Mouse (Mus musculus): ENCODE measurements around the gene Daam1.

The Daam1 gene

DNA sequence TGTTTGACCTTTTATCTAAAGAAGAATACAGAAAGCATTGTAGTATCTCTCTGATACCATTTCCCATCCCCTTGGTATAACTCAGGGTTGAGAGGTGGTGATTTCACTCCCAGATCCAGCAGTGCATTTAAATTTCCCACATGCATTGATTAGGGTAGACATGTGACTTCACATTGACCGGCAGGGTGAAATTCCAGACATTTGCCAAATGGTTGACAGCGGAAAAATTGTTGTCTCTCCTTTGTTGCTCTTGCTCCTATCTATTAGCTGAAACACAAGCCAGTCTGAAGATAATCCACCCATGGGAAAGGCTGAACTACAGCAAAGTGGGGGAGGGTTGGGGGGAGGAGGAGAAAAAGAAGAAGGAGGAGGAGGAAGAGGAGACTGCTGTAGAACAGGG, 208.0 kb downstream of the Daam1 start:
- no peak for TF ChIP-seq NANOG (IDR thresholded peaks at IDR 0.05; ENCODE audit: borderline replicate concordance, low read length)
- no peak for TF ChIP-seq CTCF (conservative IDR thresholded peaks at IDR 0.05; ENCODE audit: low read length)
- no peak for TF ChIP-seq POU5F1 (IDR thresholded peaks at IDR 0.05; ENCODE audit: borderline replicate concordance, low read length)
- no peaks in the 10 kb centered on the region for H3K4me1 ChIP-seq (replicated peaks; ENCODE audit: low read depth, low read length)
- no peak overlapping the region for H3K4me3 ChIP-seq (replicated peaks; ENCODE audit: low read length)
- H3K27me3 ChIP-seq (ENCODE audit: insufficient read depth, low read length): no peaks in the 10 kb centered on the region
- no peaks in the 10 kb centered on the region for H3K36me3 ChIP-seq (ENCODE audit: insufficient read depth, low read length)
- no peaks in the 10 kb centered on the region; the same call in 1 of the 2 replicates for H3K9me3 ChIP-seq (ENCODE audit: low read length)

DNA sequence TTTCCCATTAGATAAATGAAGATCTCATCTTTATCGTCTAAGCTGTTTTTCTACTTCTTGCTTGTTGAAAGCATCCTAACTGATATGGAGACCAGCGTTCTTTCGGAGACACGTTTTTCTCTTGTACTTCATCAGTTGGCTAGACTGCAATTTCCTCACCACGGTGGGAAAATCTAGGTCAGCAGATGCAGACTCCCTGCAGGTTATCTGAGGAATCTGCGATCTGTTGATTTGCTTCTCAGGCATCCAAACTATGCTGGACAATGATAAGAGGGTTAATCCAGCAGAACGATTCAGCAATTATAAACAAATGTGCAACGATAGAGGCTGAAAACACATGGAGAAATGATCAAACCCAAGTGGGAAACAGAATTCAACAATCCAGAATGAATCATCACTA, 208.6 kb downstream of the Daam1 start:
- Histone ChIP-seq H3K27me3 (ENCODE audit: insufficient read depth, low read length) (no peaks in the 10 kb centered on the region), H3K4me3 (replicated peaks; ENCODE audit: low read length) (no peak overlapping the region), H3K4me1 (replicated peaks; ENCODE audit: low read depth, low read length) (no peaks in the 10 kb centered on the region), H3K36me3 (ENCODE audit: insufficient read depth, low read length) (no peaks in the 10 kb centered on the region), H3K9me3 (ENCODE audit: low read length) (no peaks in the 10 kb centered on the region; the same call in 1 of the 2 replicates)
- TF ChIP-seq CTCF (conservative IDR thresholded peaks at IDR 0.05; ENCODE audit: low read length) (no peak), POU5F1 (IDR thresholded peaks at IDR 0.05; ENCODE audit: borderline replicate concordance, low read length) (no peak), NANOG (IDR thresholded peaks at IDR 0.05; ENCODE audit: borderline replicate concordance, low read length) (no peak)

DNA sequence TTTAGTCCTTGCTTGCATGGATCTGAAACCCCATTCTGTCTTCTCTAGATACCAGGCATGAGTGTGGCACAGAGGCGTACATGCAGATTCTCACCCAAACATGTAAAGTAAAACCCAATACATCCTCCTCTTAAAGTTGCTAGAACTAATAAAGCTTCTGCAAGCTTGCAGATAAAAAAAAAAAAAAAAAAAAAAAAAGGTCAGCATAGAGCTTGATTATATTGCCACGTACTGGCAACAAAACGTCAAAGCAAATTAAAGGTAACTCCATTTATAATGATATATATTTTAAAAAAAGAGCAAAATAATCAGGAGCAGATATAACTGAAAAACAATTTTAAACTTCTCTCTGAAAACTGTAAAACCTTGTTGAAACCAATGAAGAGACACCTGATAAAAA, 210.4 kb downstream of the Daam1 start:
- H3K4me3 ChIP-seq (replicated peaks; ENCODE audit: low read length): no peak overlapping the region
- no peaks in the 10 kb centered on the region; the same call in 1 of the 2 replicates for H3K9me3 ChIP-seq (ENCODE audit: low read length)
- no peaks in the 10 kb centered on the region for H3K36me3 ChIP-seq (ENCODE audit: insufficient read depth, low read length)
- H3K4me1 ChIP-seq (replicated peaks; ENCODE audit: low read depth, low read length): no peaks in the 10 kb centered on the region
- TF ChIP-seq CTCF (conservative IDR thresholded peaks at IDR 0.05; ENCODE audit: low read length): no peak
- TF ChIP-seq POU5F1 (IDR thresholded peaks at IDR 0.05; ENCODE audit: borderline replicate concordance, low read length): no peak
- TF ChIP-seq NANOG (IDR thresholded peaks at IDR 0.05; ENCODE audit: borderline replicate concordance, low read length): no peak
- no peaks in the 10 kb centered on the region for H3K27me3 ChIP-seq (ENCODE audit: insufficient read depth, low read length)
